Mouse (Mus musculus) frontal cortex, postnatal 14 days (tissue): ENCODE results near the gene Ptprn2.

ENCODE experiments used
- DNase-seq, 2 experiments: peaks; one replicate each; pipeline ENCODE4 v3.0.0; 2022; ENCODE audit warnings: low spot score in 2 of 2

Gene Ptprn2

GRCm38 (mm10) chr12:117257921-117258497, 772.5 kb downstream of the Ptprn2 start:
- no peak for DNase-seq

GRCm38 (mm10) chr12:117260391-117261164, 775.1 kb downstream of the Ptprn2 start:
- no peak for DNase-seq

GRCm38 (mm10) chr12:117261165-117261440, 775.6 kb downstream of the Ptprn2 start:
- no peak for DNase-seq

GRCm38 (mm10) chr12:117262003-117262402, 776.5 kb downstream of the Ptprn2 start:
- DNase-seq, result no peak

GRCm38 (mm10) chr12:117263081-117263480, 777.6 kb downstream of the Ptprn2 start:
- DNase-seq, result no peak

GRCm38 (mm10) chr12:117265211-117265610, 779.7 kb downstream of the Ptprn2 start:
- no peak for DNase-seq

- DNase-seq, result no peak
Observed at GRCm38 (mm10) chr12:117268543-117269172, 783.1 kb downstream of the Ptprn2 start.

GRCm38 (mm10) chr12:117269310-117269709, 783.8 kb downstream of the Ptprn2 start:
- no peak for DNase-seq

- no peak for DNase-seq
Observed at GRCm38 (mm10) chr12:117270199-117270598, 784.7 kb downstream of the Ptprn2 start.

- DNase-seq, result no peak
Observed at GRCm38 (mm10) chr12:117273166-117273565, 787.6 kb downstream of the Ptprn2 start.

- DNase-seq, result no peak
Observed at GRCm38 (mm10) chr12:117274576-117274975, 789.1 kb downstream of the Ptprn2 start.

GRCm38 (mm10) chr12:117280790-117281189, 795.3 kb downstream of the Ptprn2 start:
- no peak for DNase-seq

- no peak for DNase-seq
Observed at GRCm38 (mm10) chr12:117282659-117283058, 797.1 kb downstream of the Ptprn2 start.

GRCm38 (mm10) chr12:117287456-117287855, 801.9 kb downstream of the Ptprn2 start:
- DNase-seq, result no peak

- DNase-seq, result no peak
Observed at GRCm38 (mm10) chr12:117291943-117292342, 806.4 kb downstream of the Ptprn2 start.

GRCm38 (mm10) chr12:117296792-117297191, 811.3 kb downstream of the Ptprn2 start:
- no peak for DNase-seq

- no peak for DNase-seq
Observed at GRCm38 (mm10) chr12:117299084-117299483, 813.6 kb downstream of the Ptprn2 start.

GRCm38 (mm10) chr12:117304751-117305624, 819.5 kb downstream of the Ptprn2 start:
- DNase-seq, result no peak

- no peak for DNase-seq
Observed at GRCm38 (mm10) chr12:117305625-117306105, 820.1 kb downstream of the Ptprn2 start.

GRCm38 (mm10) chr12:117312079-117312478, 826.6 kb downstream of the Ptprn2 start:
- DNase-seq, result no peak

- DNase-seq, result no peak
Observed at GRCm38 (mm10) chr12:117314987-117315386, 829.5 kb downstream of the Ptprn2 start.

GRCm38 (mm10) chr12:117315661-117316060, 830.1 kb downstream of the Ptprn2 start:
- DNase-seq, result no peak
